Mouse (Mus musculus): Measurements from ENCODE around the gene Smarcb1.

The Smarcb1 gene

DNA sequence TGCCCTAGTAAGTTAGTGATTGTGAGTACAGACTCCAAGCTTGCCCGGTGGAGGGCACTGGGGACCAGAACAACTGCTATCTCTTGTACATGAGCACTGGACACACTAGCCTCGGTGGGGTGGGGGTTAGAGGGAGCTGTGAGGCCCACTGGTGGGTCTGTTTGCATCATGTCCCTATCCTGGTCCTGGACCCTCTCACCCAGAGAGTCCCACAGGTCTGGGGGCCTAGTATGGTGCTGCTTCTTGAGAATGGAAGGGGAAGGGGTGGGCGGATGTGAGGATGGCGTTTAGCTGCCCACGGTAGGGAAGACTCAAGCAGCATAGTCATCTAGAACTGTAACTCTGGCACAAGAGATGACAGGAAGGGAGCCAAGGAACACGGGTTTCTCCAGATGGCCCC lies 66.6 kb downstream of the Smarcb1 start:
- DNase-seq, result no peak

DNA sequence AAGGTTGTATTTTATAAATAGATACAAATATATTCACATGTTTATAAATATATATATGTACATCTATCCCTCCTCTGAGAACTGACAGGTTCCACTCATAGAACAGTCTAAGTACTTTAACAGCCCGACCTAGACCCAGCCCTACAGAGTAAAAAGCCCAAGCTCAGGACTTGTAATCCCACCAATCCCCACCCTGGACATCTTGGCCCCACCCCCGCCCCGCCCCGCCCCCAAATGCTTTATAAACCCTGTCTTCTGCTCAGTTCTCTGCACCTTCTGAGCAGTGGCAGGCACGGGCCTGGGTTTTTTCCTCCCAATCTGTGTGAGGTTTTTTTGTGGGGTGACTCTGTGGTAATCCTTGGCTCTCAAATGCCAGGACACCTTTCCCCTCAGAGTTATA lies 67.3 kb downstream of the Smarcb1 start:
- no peak for DNase-seq

DNA sequence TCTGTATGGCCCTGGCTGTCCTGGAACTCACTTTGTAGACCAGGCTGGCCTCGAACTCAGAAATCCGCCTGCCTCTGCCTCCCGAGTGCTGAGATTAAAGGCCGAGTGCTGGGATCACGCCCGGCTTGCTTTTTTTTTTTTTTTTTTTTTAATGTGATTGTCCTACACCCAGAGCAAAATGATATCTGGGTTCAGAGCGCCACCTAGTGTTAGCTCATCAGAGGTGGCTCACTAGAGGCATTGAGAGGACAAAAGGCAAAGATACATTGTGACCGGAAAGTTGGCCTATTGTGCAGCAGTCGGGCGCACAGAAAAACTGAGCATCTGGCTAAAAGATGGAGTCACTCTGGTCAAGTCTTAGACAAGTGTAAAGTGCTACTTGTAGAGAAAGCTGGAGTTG lies 68.0 kb downstream of the Smarcb1 start:
- DNase-seq, result peak; percentile 82 to 91

DNA sequence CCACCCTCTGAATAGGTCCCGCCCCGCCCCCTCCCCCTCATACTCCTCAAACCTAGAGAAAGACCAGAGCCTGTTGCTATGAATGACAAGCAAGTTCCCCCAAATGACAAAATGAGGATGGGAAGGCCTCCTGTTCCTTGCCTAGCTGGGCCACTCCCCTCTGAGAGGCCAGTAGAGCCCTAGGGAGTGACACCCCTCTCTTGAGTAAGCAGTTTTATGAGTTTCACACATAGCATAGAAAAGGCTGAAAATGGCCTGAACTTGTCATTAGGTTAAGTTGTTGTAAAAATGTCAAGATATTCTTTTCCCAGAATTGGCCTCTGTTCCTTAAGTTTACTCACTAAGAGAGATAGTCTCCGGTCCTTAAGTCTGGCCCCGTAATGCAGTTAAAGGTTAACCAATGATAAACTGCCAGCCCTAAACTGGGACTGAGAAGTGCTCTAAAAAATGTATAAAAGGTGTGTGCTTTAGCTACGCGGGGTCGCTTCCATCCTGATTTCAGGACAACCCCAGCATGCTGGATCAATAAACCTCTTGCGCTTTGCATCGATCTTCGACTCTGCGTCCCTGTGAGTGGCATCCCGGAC lies 68.8 kb downstream of the Smarcb1 start:
- no peak for DNase-seq

DNA sequence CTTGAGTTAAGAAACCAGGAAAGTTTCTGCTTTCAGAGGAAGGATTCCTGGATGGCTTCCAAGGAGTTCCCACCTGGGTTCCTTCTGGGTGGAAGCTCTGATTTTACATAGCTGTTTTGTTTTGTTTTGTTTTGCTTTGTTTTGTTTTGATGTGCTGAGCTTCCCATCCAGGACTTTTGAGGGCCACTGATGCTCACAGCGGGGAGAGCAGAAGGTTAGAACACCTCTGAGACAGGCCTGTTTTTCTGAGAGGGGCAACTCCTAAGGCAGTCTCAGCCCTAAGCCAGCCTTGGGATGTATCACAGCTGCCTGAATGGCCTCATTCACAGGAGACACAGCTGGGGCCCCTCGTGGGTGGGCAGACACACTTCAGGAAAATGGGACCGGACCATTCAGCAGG lies 69.7 kb downstream of the Smarcb1 start:
- DNase-seq, result no peak

DNA sequence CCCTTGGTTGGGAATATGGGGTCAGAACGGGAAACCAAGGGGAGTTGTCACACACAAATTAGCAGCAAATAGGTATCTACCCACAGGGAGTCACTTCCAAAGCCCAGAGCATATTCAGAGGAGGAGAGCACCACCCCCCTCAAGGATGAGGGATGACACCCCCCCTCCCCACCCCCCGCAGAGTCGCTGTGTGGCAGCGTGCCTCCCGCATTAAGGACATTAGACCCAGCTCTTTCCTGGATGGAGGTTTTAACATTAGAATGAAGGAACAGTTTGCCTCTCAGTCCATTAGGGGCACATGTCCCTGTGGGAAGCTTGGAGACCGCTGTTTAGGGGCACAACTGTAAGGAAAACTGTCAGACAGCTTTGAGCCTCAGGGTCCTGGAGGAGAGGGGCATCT lies 70.3 kb downstream of the Smarcb1 start:
- no peak for DNase-seq

DNA sequence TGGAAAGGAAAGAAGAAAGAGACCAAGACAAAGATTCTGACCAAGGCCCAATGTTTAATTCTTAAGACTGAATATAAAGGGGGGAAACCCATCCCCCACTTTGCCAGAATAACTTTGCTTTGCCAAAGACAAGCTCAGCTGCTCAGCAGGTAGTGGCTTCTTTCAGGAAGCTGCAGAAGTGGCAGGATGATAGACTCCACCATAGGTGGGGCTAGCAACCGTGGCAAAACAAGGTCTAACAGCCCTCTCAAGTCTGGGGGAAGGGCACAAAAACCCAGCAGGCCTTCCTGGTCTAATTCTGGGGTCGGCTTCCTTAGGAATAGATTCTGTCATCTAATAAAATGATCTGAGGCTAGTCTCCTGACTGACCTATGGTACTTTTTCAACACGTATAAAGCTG lies 73.0 kb downstream of the Smarcb1 start:
- DNase-seq, result no peak
